Mouse (Mus musculus) heart, postnatal 25 days (tissue): ENCODE data around the gene Nuf2. TPM values are rescaled to one million over a fixed set of nuclear protein-coding genes. Genes with fewer than 3 reads are reported as not detected.
"Not testable (repeated sequence)": the region's sequence is repeated elsewhere in the genome, so short reads cannot be mapped to it uniquely, and the experiment has no call there.

ENCODE experiments used
- DNase-seq: peaks from one replicate; pipeline ENCODE4 v3.0.0; 2022; ENCODE audit warnings: low spot score
- intact Hi-C: fragments of 180-260 bp; cut with DNase I; formaldehyde crosslinking; loops from one replicate; pipeline ENCODE4 v1.15.1; 2025
- total RNA-seq, 2 experiments: library from RNA; stranded (reverse); gene quantifications; 2 replicates each; pipeline ENCODE4 v1.2.3; 2021

The Nuf2 gene
- 1 to 10 TPM in 1 of 2 experiments, under 1 TPM in 1; 0.87 to 1.2 TPM for total RNA-seq

GRCm38 (mm10) chr1:169530876-169531701, at the start of gene Nuf2:
Gene Nuf2, minus strand, starts transcription at chr1:169531464.
- peak; percentile 94 for DNase-seq
- intact Hi-C loops, result loop anchor here (5.0 kb wide), 3 partner anchors 141 to 606 kb away; no protein-coding TSS in a partner anchor

DNA sequence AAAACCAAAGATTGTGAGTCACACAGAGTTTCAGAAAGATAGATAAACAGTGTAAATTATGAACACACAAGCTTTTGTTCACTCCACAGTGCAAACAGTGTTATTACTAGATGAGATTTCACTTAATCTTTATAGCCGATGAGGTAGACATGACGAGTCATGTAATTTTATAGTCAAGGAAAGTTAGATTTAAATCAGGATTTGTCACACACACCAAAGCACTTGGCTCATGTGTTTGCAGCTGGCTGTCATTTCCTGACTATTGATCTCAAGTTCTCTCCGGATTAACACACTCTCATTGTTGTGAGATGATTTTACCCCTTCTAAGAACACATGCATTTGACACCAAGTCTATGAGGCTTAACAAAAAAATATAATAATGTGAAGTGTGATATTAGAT, 48.3 kb upstream of the Nuf2 start:
- intact Hi-C loops, result no loop called here
- no peak for DNase-seq

DNA sequence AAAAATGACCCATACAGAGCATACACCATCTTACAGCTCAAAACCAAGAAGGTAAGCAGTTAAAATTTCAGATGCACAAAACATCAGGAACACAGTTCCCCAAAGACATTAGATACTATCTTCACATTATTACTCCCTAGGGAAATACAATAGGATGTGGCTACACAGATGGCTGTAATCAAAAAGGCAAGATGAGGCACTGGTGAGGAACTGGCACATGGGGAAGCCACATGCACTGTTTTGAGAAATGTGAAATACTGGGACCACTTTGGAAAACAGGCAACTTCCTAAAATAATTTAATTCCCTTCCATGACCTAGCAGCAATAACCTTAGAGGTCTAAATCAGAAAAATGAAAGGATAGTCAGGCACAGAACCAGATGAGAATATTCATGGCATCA, 42.9 kb upstream of the Nuf2 start:
- no peak for DNase-seq
- intact Hi-C loops, result no loop called here

GRCm38 (mm10) chr1:169555621-169556020, 24.4 kb upstream of the Nuf2 start:
- no peak for DNase-seq
- intact Hi-C loops, result no loop called here

- intact Hi-C loops, result no loop called here
- no peak for DNase-seq
Observed at GRCm38 (mm10) chr1:169555019-169555418, 23.8 kb upstream of the Nuf2 start.

DNA sequence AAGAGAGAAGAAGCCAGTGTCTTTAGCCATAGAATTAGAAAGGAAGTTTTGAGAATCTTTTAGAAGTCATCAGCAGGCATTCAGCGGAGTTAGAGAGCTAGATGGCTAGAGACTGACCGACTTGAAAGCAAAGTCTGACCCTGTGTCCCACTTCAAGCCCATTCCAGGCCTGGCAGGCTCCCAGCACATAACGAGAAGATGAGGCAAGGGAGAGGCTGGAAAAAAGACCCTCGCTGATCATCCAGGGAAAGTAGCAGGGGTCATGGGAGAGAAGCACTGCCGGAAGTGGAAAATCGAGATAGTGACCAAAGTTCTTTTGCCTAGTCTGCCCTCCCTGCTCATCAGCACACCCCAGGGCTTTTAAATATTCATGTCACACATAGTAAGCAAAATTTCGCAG, 22.2 kb upstream of the Nuf2 start:
- DNase-seq, result no peak
- intact Hi-C loops, result no loop called here

DNA sequence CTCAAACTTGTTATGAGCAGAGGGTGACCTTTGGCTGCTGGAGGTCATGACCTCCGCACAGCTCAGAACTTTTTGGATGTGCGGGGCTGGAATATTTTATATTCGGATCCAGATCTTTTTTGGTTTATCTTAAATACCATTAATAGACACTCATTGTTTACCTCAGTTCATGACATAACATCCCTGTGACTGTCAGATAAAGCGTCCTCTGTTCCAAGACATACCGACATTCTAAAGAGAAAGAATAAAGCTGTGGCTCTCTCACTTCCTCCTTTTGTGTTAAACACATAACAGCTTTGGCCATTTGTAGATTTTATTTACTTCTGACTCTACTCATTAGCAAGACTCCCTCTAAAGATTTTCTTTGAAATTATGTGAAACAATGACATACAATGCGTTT, 9.2 kb upstream of the Nuf2 start:
- no peak for DNase-seq
- intact Hi-C loops, result no loop called here

DNA sequence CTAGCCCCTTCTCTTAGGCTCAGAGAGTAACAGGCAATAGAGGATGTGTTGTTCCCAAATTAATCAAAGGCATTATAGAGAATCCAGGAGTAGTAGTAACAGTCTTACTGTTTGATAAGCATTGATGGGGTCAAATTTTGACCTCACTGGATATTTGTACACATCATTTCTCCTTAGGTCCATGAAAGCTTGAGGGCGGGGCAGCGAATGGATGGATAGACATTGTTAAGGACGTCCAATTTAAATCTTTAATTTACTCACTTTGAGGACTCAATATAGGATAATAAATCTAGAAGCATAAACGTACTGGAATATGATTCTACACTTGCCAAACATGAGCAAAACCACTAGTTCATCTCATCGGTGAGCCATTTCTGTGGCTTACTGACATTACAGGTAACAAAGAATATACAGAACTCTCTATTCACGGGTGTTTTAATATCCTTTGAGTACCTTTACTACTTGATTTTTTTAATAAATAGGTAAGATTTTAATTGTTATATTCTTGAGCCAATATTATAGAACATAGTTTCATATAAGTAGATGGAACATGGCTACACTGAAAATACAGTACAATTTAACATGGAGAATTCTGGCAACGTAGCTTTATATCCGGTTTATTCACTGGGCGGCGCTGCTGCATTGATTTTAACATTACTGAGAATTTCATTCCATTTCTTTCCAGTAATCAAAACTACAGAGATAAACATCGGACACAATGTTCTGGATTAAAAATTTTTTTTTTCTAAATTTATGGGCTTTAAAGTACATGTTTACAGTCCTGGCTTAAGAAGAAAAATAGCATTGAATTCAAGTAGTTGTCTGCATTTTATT, 655 bp upstream of the Nuf2 start:
- no peak for DNase-seq
- intact Hi-C loops, result loop anchor here (2.0 to 5.0 kb wide), 4 partner anchors 140 to 605 kb away; no protein-coding TSS in a partner anchor

DNA sequence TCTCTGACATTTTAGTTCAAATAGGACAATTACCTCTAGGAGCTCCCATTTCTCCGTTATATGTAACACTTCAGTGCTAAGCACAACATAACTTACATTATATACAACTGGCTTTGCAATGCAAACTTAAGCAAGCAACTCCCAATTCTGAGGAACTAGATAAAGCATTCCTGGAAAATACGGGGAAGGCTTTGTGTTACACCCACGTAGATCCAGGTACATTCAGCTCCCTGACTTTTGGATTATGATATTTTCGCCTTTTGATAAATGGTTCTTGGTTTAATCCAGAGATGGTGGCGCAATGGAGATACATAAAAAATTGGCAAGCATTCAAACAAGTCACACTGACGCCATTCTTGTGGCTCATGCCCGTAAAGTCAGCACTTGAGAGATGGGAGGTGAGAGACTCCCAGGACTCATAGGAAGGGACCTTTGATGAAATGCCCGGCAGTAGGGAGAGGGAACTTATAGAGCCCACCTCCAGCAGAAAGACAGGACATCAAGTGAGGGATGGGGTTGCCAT, 1.2 kb downstream of the Nuf2 start:
- intact Hi-C loops, result loop anchor here (5.0 kb wide), 3 partner anchors 142 to 607 kb away; no protein-coding TSS in a partner anchor
- DNase-seq, result no peak

DNA sequence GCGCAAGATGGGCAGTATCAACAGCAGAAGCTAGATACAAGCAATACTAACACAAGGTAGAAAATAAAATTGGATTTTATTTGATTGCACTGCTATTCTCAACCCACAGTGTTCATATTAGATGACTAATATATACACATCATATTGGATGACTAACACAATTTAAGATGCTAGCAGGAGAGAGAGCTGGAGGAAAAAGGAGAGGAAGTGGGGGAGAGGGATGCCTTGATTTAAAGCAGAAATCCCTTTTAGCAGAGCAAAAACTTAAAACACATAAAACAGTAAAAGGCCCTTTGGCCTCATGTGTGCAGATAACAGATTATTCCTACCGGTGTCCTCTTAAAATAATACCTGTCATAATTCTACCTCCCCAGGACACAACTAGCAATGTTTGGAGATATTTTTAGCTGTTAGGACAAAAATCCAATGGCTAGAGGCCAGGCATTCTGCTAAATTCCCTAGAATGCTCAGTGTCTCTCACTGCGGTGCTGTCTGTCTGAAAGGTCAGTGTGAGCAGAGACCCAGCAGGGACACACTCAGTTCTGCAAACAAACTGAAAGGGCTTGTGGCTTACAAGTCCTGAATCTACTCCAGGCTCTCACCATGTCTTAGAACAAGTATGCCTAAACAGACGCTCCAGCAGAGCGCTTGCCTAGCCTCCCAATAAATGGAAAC, 5.1 kb downstream of the Nuf2 start:
- intact Hi-C loops, result no loop called here
- DNase-seq, result no peak

GRCm38 (mm10) chr1:169519337-169519736, 11.9 kb downstream of the Nuf2 start:
- DNase-seq, result no peak
- intact Hi-C loops, result no loop called here

GRCm38 (mm10) chr1:169517899-169518517, 13.3 kb downstream of the Nuf2 start:
- intact Hi-C loops, result not testable (repeated sequence)

DNA sequence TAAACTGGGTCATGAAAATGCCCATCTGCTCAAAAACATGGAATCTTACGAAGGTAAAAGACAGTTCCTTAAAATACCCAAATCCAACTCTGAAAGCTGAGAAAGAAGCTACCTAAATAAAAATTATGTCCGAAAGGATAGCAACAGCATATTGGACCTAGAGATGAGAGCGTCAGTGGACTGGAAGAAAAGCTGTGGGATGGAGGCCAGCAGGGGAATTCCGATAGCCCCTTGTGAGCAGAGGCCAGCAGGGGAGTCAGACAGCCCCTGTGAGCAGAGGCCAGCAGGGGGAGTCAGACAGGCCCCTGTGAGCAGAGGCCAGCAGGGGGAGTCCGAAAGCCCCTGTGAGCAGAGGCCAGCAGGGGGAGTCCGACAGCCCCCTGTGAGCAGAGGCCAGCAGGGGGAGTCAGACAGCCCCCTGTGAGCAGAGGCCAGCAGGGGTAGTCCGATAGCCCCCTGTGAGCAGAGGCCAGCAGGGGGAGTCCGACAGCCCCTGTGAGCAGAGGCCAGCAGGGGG, 13.8 kb downstream of the Nuf2 start:
- no peak for DNase-seq
- intact Hi-C loops, result no loop called here

More at GRCm38 (mm10) chr1:169517899-169518517, 13.3 kb downstream of the Nuf2 start:
- DNase-seq, result not testable (repeated sequence)

- intact Hi-C loops, result no loop called here
- DNase-seq, result no peak
Observed at GRCm38 (mm10) chr1:169506354-169506753, 24.9 kb downstream of the Nuf2 start.

- no peak for DNase-seq
- intact Hi-C loops, result no loop called here
Observed at GRCm38 (mm10) chr1:169502876-169503275, 28.4 kb downstream of the Nuf2 start.

DNA sequence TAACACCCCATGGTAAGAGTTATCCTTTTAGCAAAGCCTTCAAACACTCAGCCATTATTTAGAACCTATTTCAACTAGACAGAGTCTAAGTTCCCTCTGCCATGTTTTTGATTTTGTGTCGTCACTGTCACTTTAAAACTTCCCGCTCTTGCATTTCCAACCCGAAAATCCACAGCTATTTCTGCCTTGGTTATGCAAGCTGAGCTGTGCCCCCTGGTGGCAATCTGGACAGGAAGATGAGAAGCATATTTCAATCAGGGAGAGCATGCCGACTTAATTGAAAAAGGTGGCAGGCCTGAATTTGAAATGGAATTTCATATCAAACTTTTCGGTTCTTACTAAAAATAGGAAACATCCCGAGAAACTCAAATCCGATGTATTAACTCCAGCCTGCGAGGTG, 35.6 kb downstream of the Nuf2 start:
- DNase-seq, result no peak
- intact Hi-C loops, result no loop called here

DNA sequence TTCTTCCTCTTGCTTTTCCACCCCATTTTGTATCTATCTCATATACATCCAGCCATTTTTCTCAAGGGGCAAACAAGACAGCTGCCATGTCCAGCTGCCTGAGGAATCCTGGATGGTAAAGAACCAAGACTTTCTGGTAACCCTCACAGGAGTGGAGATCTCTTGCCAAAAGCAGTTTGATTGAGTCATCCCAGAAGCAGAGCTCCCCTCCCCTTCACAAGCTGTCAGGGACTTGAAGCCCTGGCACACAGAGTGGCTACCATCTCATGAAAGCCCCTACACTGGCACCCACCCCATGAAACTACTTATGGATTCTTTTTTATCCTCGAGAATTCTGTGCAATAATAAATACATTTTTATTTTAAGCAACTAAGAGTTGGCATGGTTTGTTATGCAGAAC, 39.7 kb downstream of the Nuf2 start:
- intact Hi-C loops, result no loop called here

DNA sequence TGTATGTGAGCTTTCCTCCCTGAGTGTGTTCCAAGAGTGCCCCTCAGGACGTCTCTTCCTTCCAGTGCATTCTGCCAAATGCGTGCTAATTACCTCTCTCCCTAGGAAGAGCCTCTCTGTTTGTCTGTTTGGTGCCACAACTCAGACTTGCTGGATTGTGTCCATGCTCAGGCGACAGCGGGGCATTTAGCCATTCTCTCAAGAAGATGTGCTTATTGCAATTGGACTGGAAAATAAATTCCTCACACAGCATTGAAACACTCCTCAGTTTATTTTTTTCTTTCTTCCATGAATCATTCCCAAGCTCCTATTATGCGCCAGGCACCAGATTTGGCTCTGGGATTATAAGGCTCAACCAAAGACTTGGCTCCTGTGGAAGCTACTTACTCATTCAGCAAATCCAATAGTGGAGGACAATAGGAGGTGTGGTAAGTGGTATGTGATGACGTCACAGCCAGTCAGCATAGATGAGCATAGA, 45.8 kb downstream of the Nuf2 start:
- no peak for DNase-seq
- intact Hi-C loops, result no loop called here

More for the DNA sequence above, 39.7 kb downstream of the Nuf2 start:
- no peak for DNase-seq

DNA sequence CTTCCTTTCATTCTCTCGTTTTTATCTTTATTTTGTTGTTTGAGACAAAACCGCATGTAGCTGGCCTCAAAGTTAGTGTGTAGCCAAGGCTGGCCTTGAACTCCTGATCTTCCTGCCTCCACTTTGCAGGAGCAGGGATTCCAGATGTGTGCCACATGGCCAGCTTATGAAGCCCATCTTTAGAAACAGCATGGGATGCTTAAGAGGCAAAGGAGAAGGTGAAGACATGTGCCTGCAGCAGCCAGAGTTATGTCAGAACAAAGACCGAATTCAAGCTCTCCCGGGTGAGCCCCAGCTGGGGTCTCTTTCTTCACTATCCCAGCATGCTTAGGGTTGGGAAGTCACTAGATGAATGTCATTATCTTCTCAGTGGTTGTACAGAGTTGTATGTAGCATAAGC, 46.7 kb downstream of the Nuf2 start:
- intact Hi-C loops, result no loop called here
- no peak for DNase-seq
